Mouse (Mus musculus) limb, embryonic 12.5 days (tissue): ENCODE measurements around the gene Khdrbs2. TPM values are rescaled to one million over a fixed set of nuclear protein-coding genes. Genes with fewer than 3 reads are reported as not detected.

Experiments
- ATAC-seq: fragments of 200-750 bp; cut with Nextera tagmentation; 2 replicates; pipeline ENCODE4 v1.8.0; 2017; ENCODE audit warnings: low read depth, moderate TSS enrichment; ENCODE audit not compliant: insufficient number of reproducible peaks, insufficient read depth, low FRiP score, low TSS enrichment
- H3K27ac ChIP-seq: fragments of 300-500 bp; sonication (generic); 2 replicates; pipeline ENCODE4 v1.5.1; 2016; ENCODE audit warnings: mild to moderate bottlenecking, moderate library complexity
- H3K27me3 ChIP-seq: fragments of 300-500 bp; sonication (generic); 2 replicates; pipeline ENCODE4 v1.6.1; 2016; ENCODE audit warnings: mild to moderate bottlenecking, moderate library complexity
- H3K36me3 ChIP-seq: fragments of 300-500 bp; sonication (generic); 2 replicates; pipeline ENCODE4 v1.6.1; 2016; ENCODE audit warnings: mild to moderate bottlenecking, moderate library complexity
- H3K4me1 ChIP-seq: fragments of 300-500 bp; sonication (generic); replicated peaks from 2 replicates; pipeline ENCODE4 v1.6.1; 2016
- H3K4me2 ChIP-seq: fragments of 300-500 bp; sonication (generic); 2 replicates; pipeline ENCODE4 v1.6.1; 2016; ENCODE audit warnings: mild to moderate bottlenecking, moderate library complexity
- H3K4me3 ChIP-seq: fragments of 300-500 bp; sonication (generic); replicated peaks from 2 replicates; pipeline ENCODE4 v1.5.1; 2016; ENCODE audit warnings: mild to moderate bottlenecking
- H3K9ac ChIP-seq: fragments of 300-500 bp; sonication (generic); replicated peaks from 2 replicates; pipeline ENCODE4 v1.6.1; 2016; ENCODE audit warnings: mild to moderate bottlenecking, moderate library complexity
- H3K9me3 ChIP-seq: fragments of 300-500 bp; sonication (generic); 2 replicates; pipeline ENCODE4 v1.6.1; 2016; ENCODE audit warnings: mild to moderate bottlenecking, moderate library complexity
- WGBS: fragments of 180-500 bp; shearing (Covaris S2); methylation state at CpG from one replicate; pipeline ENCODE4 v1.1.7; 2016; 5-methylcytosine and 5-hydroxymethylcytosine counted together
- polyA plus RNA-seq: library from polyadenylated mRNA; unstranded; fragments of >200 nt; fragmentation: Nextera tagmentation; extraction: Ambion mirVana; gene quantifications from 2 replicates; pipeline ENCODE4 v1.2.1, GENCODE M21; 2016

Khdrbs2 gene
- polyA plus RNA-seq, 1 experiment from 2014 or later = 2.9 TPM

GRCm38 (mm10) chr1:32339108-32339507 is 166.6 kb downstream of the Khdrbs2 start:
- Histone ChIP-seq H3K27me3 (no peaks in the 10 kb centered on the region), H3K36me3 (no peaks in the 10 kb centered on the region), H3K27ac (no peak overlapping the region), H3K9ac (no peak overlapping the region), H3K4me3 (no peak overlapping the region), H3K4me2 (no peak overlapping the region), H3K4me1 (no peaks in the 10 kb centered on the region), H3K9me3 (no peaks in the 10 kb centered on the region)
- 76% methylated on average over 1 of the region's 1 CpGs for WGBS
- ATAC-seq = no peak

DNA sequence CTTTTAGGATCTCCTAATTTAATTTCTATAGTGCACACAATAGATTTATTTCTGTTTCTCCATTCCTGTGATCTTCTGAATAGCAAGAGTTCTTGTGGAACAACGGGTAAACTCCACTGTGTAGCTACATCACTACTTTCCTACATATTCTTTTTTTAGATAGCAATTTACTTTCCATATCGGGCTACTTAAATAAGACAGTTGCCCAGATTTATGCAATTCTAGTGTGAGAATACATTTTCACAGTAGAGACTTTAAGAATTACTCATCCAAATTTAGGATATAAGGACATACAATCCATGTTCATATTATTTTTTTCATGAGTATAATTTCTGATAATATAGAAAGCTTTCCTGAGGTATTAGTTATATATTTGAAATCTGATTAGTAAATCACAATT is 175.0 kb downstream of the Khdrbs2 start:
- H3K27me3 ChIP-seq = no peaks in the 10 kb centered on the region
- H3K4me3 ChIP-seq = no peak overlapping the region
- H3K4me2 ChIP-seq = no peak overlapping the region
- no peak overlapping the region for H3K9ac ChIP-seq
- H3K9me3 ChIP-seq = no peaks in the 10 kb centered on the region
- 91% methylated on average over 2 of the region's 2 CpGs for WGBS
- no peaks in the 10 kb centered on the region for H3K4me1 ChIP-seq
- no peak overlapping the region for H3K27ac ChIP-seq
- H3K36me3 ChIP-seq = no peaks in the 10 kb centered on the region
- ATAC-seq = no peak

- ATAC-seq = no peak
- H3K27me3 ChIP-seq = no peaks in the 10 kb centered on the region
- WGBS = 77% methylated on average over 1 of the region's 1 CpGs
- no peak overlapping the region for H3K9ac ChIP-seq
- no peak overlapping the region for H3K4me3 ChIP-seq
- H3K27ac ChIP-seq = no peak overlapping the region
- no peaks in the 10 kb centered on the region for H3K9me3 ChIP-seq
- H3K36me3 ChIP-seq = no peaks in the 10 kb centered on the region
- H3K4me1 ChIP-seq = no peaks in the 10 kb centered on the region
- no peak overlapping the region for H3K4me2 ChIP-seq
Measured at GRCm38 (mm10) chr1:32352076-32352475, 179.6 kb downstream of the Khdrbs2 start.

- WGBS = 46% methylated on average over 2 of the region's 2 CpGs
- Histone ChIP-seq H3K4me3 (no peak overlapping the region), H3K9ac (no peak overlapping the region), H3K27me3 (no peaks in the 10 kb centered on the region), H3K4me2 (no peak overlapping the region), H3K36me3 (no peaks in the 10 kb centered on the region), H3K27ac (no peak overlapping the region), H3K9me3 (no peaks in the 10 kb centered on the region), H3K4me1 (0 out of 2 replicates have a peak, but pooled peaks cover 5% of the 10 kb centered on the region)
- peak; percentile 76; the same call in 1 of the 2 replicates for ATAC-seq
Measured at GRCm38 (mm10) chr1:32363539-32363938, 191.0 kb downstream of the Khdrbs2 start.

DNA sequence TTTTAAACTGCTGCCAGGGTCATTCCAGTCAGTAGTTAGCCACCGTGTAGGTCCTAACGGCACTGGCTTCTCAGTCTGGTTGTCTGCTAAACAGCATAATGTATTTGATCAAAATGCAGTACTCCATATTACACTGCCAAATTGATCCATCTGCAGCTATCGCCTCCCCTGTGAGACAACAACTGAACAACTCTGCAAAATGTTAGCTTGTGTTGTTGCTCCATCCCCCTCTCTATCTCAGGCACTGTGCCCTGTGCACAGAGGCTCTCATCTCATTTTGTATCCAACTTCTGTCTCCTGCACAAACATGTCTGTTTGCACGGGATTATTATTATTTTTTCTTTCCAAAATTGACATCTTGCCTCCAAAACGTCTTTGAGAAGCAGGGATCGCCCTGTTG is 225.0 kb downstream of the Khdrbs2 start:
- 86% methylated on average over 6 of the region's 6 CpGs for WGBS
- Histone ChIP-seq H3K4me3 (no peak overlapping the region), H3K27me3 (no peaks in the 10 kb centered on the region), H3K27ac (no peak overlapping the region), H3K4me1 (no peaks in the 10 kb centered on the region), H3K9ac (no peak overlapping the region), H3K36me3 (no peaks in the 10 kb centered on the region), H3K4me2 (no peak overlapping the region), H3K9me3 (no peaks in the 10 kb centered on the region)
- ATAC-seq = no peak

GRCm38 (mm10) chr1:32407651-32408050 is 235.1 kb downstream of the Khdrbs2 start:
- 87% methylated on average over 2 of the region's 2 CpGs for WGBS
- Histone ChIP-seq H3K4me1 (no peaks in the 10 kb centered on the region), H3K9me3 (no peaks in the 10 kb centered on the region), H3K27me3 (no peaks in the 10 kb centered on the region), H3K27ac (no peak overlapping the region), H3K4me2 (no peak overlapping the region), H3K9ac (no peak overlapping the region), H3K36me3 (no peaks in the 10 kb centered on the region), H3K4me3 (no peak overlapping the region)
- ATAC-seq = no peak

DNA sequence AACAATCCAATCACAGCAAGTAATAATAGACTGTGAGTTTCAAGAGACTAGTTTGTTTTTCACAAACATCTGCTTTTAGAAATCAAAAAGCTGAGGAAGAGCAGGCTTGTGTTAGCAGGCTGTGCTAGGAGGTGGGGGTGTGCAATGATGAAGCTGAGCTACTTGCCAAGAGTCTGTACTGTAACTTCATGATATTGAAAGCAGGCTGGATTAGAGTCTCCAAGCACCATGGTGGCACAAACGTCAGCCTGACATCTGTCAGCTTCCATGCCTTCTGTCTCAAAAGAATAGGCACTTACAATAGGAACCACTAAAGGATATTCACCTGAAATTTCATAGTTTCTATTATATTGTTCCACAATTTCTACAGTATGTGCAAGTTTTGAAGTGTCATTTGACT is 255.9 kb downstream of the Khdrbs2 start:
- no peaks in the 10 kb centered on the region for H3K36me3 ChIP-seq
- 50% methylated on average over 1 of the region's 1 CpGs for WGBS
- H3K4me1 ChIP-seq = no peaks in the 10 kb centered on the region
- H3K27ac ChIP-seq = no peak overlapping the region
- no peaks in the 10 kb centered on the region for H3K27me3 ChIP-seq
- H3K4me3 ChIP-seq = no peak overlapping the region
- ATAC-seq = no peak
- H3K9me3 ChIP-seq = no peaks in the 10 kb centered on the region
- H3K9ac ChIP-seq = no peak overlapping the region
- H3K4me2 ChIP-seq = no peak overlapping the region

GRCm38 (mm10) chr1:32429493-32429892 is 257.0 kb downstream of the Khdrbs2 start:
- Histone ChIP-seq H3K9ac (no peak overlapping the region), H3K4me1 (no peaks in the 10 kb centered on the region), H3K36me3 (no peaks in the 10 kb centered on the region), H3K27ac (no peak overlapping the region), H3K27me3 (no peaks in the 10 kb centered on the region), H3K4me2 (no peak overlapping the region), H3K4me3 (no peak overlapping the region), H3K9me3 (no peaks in the 10 kb centered on the region)
- 54% methylated on average over 1 of the region's 1 CpGs for WGBS
- no peak for ATAC-seq

- Histone ChIP-seq H3K9me3 (no peaks in the 10 kb centered on the region), H3K36me3 (no peaks in the 10 kb centered on the region), H3K9ac (no peak overlapping the region), H3K4me3 (no peak overlapping the region), H3K4me2 (no peak overlapping the region), H3K27ac (no peak overlapping the region), H3K27me3 (no peaks in the 10 kb centered on the region), H3K4me1 (no peaks in the 10 kb centered on the region)
- 87% methylated on average over 3 of the region's 3 CpGs for WGBS
- no peak for ATAC-seq
Measured at GRCm38 (mm10) chr1:32430516-32430915, 258.0 kb downstream of the Khdrbs2 start.

- Histone ChIP-seq H3K27ac (no peak overlapping the region), H3K4me3 (no peak overlapping the region), H3K36me3 (no peaks in the 10 kb centered on the region), H3K4me2 (no peak overlapping the region), H3K4me1 (no peaks in the 10 kb centered on the region), H3K9me3 (no peaks in the 10 kb centered on the region), H3K27me3 (no peaks in the 10 kb centered on the region), H3K9ac (no peak overlapping the region)
- WGBS = 82% methylated on average over 2 of the region's 2 CpGs
- no peak for ATAC-seq
Measured at GRCm38 (mm10) chr1:32433118-32433517, 260.6 kb downstream of the Khdrbs2 start.

DNA sequence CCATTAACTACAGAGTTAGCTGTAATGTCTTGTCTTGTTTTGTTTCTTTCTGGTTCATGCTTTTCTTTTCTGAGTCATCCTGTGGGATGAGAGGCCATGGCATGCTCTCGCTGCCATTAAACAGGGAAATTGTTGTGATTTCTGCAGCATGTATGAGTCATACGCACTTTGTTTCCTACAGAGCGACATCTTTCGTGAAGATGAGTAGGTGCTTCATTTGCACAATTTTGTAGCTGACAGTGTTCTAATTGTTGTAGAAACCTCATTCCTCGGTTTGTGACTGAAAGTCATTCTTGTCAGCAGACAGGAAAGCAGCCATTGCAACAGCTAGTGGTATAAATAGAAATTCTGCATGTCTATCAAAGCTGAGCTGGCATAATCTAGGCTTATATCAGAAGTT is 271.4 kb downstream of the Khdrbs2 start:
- Histone ChIP-seq H3K4me3 (no peak overlapping the region), H3K4me2 (no peak overlapping the region), H3K9ac (no peak overlapping the region), H3K36me3 (no peaks in the 10 kb centered on the region), H3K27me3 (no peaks in the 10 kb centered on the region), H3K9me3 (no peaks in the 10 kb centered on the region), H3K4me1 (no peaks in the 10 kb centered on the region), H3K27ac (no peak overlapping the region)
- ATAC-seq = no peak
- WGBS = 89% methylated on average over 5 of the region's 5 CpGs

DNA sequence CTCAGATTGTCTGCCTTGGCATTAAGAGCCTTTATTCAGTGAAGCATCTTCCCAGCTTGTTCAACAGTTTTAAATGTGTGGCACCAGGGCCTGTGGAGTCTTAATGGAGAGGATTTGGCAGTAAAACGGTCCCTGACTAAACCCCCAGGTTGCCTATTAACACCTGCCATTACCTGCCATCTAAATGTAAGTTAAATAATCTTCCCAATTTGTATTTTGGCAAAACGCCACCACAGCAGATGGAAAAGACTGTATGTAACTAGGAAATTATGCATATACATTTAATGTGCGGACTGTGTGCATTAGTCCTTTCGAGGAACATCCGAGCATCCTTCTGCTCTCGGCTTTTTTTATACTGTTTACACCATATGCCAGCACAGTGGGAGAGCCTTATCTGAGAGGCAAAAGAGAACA is 290.6 kb downstream of the Khdrbs2 start:
- Histone ChIP-seq H3K27ac (no peak overlapping the region), H3K4me2 (no peak overlapping the region), H3K9ac (no peak overlapping the region), H3K4me3 (no peak overlapping the region), H3K27me3 (no peaks in the 10 kb centered on the region), H3K9me3 (no peaks in the 10 kb centered on the region), H3K36me3 (no peaks in the 10 kb centered on the region), H3K4me1 (no peaks in the 10 kb centered on the region)
- ATAC-seq = no peak
- WGBS = 75% methylated on average over 6 of the region's 6 CpGs
